Mouse (Mus musculus): ENCODE measurements around the gene Chd2. TPM values are rescaled to one million over a fixed set of nuclear protein-coding genes. Genes with fewer than 3 reads are reported as not detected.

Gene Chd2
- polyA plus RNA-seq, 1 experiment: 104 TPM

DNA sequence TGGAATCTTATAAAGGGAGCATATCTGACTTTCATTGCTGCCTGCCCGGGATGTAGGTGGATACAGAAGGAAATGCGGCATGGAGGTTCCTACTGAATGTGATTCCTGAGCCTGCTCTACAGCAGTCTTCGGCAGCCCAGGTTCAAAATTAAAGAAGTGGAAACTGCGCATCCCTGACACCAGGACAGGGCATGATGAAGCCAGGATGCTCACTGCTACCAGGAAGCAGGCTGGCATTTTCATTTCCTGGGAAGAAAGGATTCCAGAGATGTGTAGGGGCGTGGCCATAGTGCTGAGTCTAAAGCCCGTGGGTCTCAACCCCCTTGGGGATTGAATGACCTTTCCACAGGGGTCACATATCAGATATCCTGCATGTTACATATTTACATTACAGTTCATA, 163.6 kb downstream of the Chd2 start:
- H3K9me3 ChIP-seq (replicated peaks; ENCODE audit: control insufficient read depth, insufficient read depth, low read length, poor library complexity, severe bottlenecking): 0 out of 2 replicates have a peak, but pooled peaks cover 2% of the 10 kb centered on the region
- TF ChIP-seq POLR2A (IDR thresholded peaks at IDR 0.05; ENCODE audit: insufficient read depth, low read length): no peak
- no peak for TF ChIP-seq EP300 (IDR thresholded peaks at IDR 0.05; ENCODE audit: insufficient read depth, low read depth, low read length)
- no peak for TF ChIP-seq CTCF (IDR thresholded peaks at IDR 0.05; ENCODE audit: low read depth, low read length)
- H3K4me1 ChIP-seq (ENCODE audit: control insufficient read depth, insufficient read depth, low read length): peaks cover 2% of the 10 kb centered on the region
- no peak overlapping the region for H3K27ac ChIP-seq (ENCODE audit: insufficient read depth, low read length)
- no peaks in the 10 kb centered on the region for H3K36me3 ChIP-seq (ENCODE audit: control insufficient read depth, insufficient read depth, low read length, poor library complexity, severe bottlenecking)
- H3K9ac ChIP-seq (ENCODE audit: low read depth, poor library complexity, severe bottlenecking): no peak overlapping the region
- peaks cover 19% of the 10 kb centered on the region for H3K27me3 ChIP-seq (ENCODE audit: control insufficient read depth, insufficient read depth, low read length, poor library complexity, severe bottlenecking)
- H3K4me3 ChIP-seq (ENCODE audit: low read depth, low read length): no peak overlapping the region

- H3K36me3 ChIP-seq (ENCODE audit: control insufficient read depth, insufficient read depth, low read length, poor library complexity, severe bottlenecking): no peaks in the 10 kb centered on the region
- no peak for TF ChIP-seq CTCF (IDR thresholded peaks at IDR 0.05; ENCODE audit: low read depth, low read length)
- TF ChIP-seq POLR2A (IDR thresholded peaks at IDR 0.05; ENCODE audit: insufficient read depth, low read length): no peak
- no peak for TF ChIP-seq EP300 (IDR thresholded peaks at IDR 0.05; ENCODE audit: insufficient read depth, low read depth, low read length)
- H3K27me3 ChIP-seq (ENCODE audit: control insufficient read depth, insufficient read depth, low read length, poor library complexity, severe bottlenecking): peaks cover 22% of the 10 kb centered on the region
- no peak overlapping the region for H3K27ac ChIP-seq (ENCODE audit: insufficient read depth, low read length)
- H3K4me3 ChIP-seq (ENCODE audit: low read depth, low read length): no peak overlapping the region
- H3K9me3 ChIP-seq (replicated peaks; ENCODE audit: control insufficient read depth, insufficient read depth, low read length, poor library complexity, severe bottlenecking): 0 out of 2 replicates have a peak, but pooled peaks cover 2% of the 10 kb centered on the region
- H3K9ac ChIP-seq (ENCODE audit: low read depth, poor library complexity, severe bottlenecking): no peak overlapping the region
- H3K4me1 ChIP-seq (ENCODE audit: control insufficient read depth, insufficient read depth, low read length): no peaks in the 10 kb centered on the region
Observed at GRCm38 (mm10) chr7:73377307-73377706, 164.3 kb downstream of the Chd2 start.

Other genes starting within 250 kb of the Chd2 start
- 5.5 and 5.8 TPM in 2 replicates for gene Rgma, start 166.3 kb downstream of the Chd2 start, polyA plus RNA-seq (2011; ENCODE audit: insufficient read depth, insufficient read length, low read depth, missing spikeins)
- 3.5 and 3.7 TPM in 2 replicates for gene Fam174b, start 198.5 kb upstream of the Chd2 start, polyA plus RNA-seq (2011; ENCODE audit: insufficient read depth, insufficient read length, low read depth, missing spikeins)

Data from ES-Bruce4 (cell line).